Mouse (Mus musculus) layer of hippocampus, adult 9-11 months (tissue): ENCODE measurements at regions not wholly inside any gene's neighbourhood (a gene's known extent, or its start where the extent isn't known, plus 50 kb on each side); places are given as distances from the start of the nearest gene placed in this dataset.

Experiments
- DNase-seq: peaks from one replicate; pipeline ENCODE4 v3.0.0; 2022

- no peak for DNase-seq
These were observed 479.3 kb downstream of the Ajap1 start for GRCm38 (mm10) chr4:153003338-153003737.

GRCm38 (mm10) chr4:153002516-153002915 lies 480.1 kb downstream of the Ajap1 start:
- peak; percentile 14 for DNase-seq

- DNase-seq = no peak
These were observed 480.9 kb downstream of the Ajap1 start for GRCm38 (mm10) chr4:153001761-153002160.

GRCm38 (mm10) chr4:152999526-152999925 lies 483.1 kb downstream of the Ajap1 start:
- no peak for DNase-seq

GRCm38 (mm10) chr4:152997251-152997650 lies 485.4 kb downstream of the Ajap1 start:
- no peak for DNase-seq

GRCm38 (mm10) chr4:152996641-152997040 lies 486.0 kb downstream of the Ajap1 start:
- DNase-seq = no peak

- DNase-seq = no peak
These were observed 487.5 kb downstream of the Ajap1 start for GRCm38 (mm10) chr4:152995052-152995595.

- no peak for DNase-seq
These were observed 488.4 kb downstream of the Ajap1 start for GRCm38 (mm10) chr4:152994206-152994605.

GRCm38 (mm10) chr4:152990266-152990665 lies 492.3 kb downstream of the Ajap1 start:
- no peak for DNase-seq

- DNase-seq = no peak
These were observed 494.9 kb downstream of the Ajap1 start for GRCm38 (mm10) chr4:152987726-152988125.

GRCm38 (mm10) chr4:152975012-152975675 lies 497.5 kb upstream of the Kcnab2 start:
- DNase-seq = peak; percentile 18

GRCm38 (mm10) chr4:152963001-152963400 lies 485.3 kb upstream of the Kcnab2 start:
- no peak for DNase-seq

GRCm38 (mm10) chr4:152962165-152962564 lies 484.5 kb upstream of the Kcnab2 start:
- no peak for DNase-seq

GRCm38 (mm10) chr4:152961677-152962076 lies 484.0 kb upstream of the Kcnab2 start:
- no peak for DNase-seq

- peak; percentile 73 for DNase-seq
These were observed 482.1 kb upstream of the Kcnab2 start for GRCm38 (mm10) chr4:152959627-152960230.

GRCm38 (mm10) chr4:152953237-152953974 lies 475.7 kb upstream of the Kcnab2 start:
- DNase-seq = no peak

GRCm38 (mm10) chr4:152948956-152949355 lies 471.3 kb upstream of the Kcnab2 start:
- no peak for DNase-seq

GRCm38 (mm10) chr4:152941159-152941558 lies 463.5 kb upstream of the Kcnab2 start:
- no peak for DNase-seq

GRCm38 (mm10) chr4:152936614-152937013 lies 458.9 kb upstream of the Kcnab2 start:
- DNase-seq = no peak

GRCm38 (mm10) chr4:152935484-152935883 lies 457.8 kb upstream of the Kcnab2 start:
- DNase-seq = no peak

GRCm38 (mm10) chr4:152928422-152928985 lies 450.8 kb upstream of the Kcnab2 start:
- no peak for DNase-seq

GRCm38 (mm10) chr4:152920261-152920660 lies 442.6 kb upstream of the Kcnab2 start:
- DNase-seq = no peak

GRCm38 (mm10) chr4:152919851-152920250 lies 442.2 kb upstream of the Kcnab2 start:
- no peak for DNase-seq
